Mouse (Mus musculus) adipocyte (in vitro differentiated cells): ENCODE results near the gene Cers6.

ENCODE experiments used
- DNase-seq: peaks from one replicate; pipeline ENCODE4 v3.0.0-alpha.2; 2016; ENCODE audit warnings: low spot score

Cers6 gene

GRCm38 (mm10) chr2:68917524-68917923 is 56.3 kb downstream of the Cers6 start:
- no peak for DNase-seq

GRCm38 (mm10) chr2:68924344-68924743 is 63.1 kb downstream of the Cers6 start:
- DNase-seq, result no peak

- DNase-seq, result no peak
Observed at GRCm38 (mm10) chr2:68925542-68925941, 64.3 kb downstream of the Cers6 start.

- no peak for DNase-seq
Observed at GRCm38 (mm10) chr2:68926913-68927790, 65.9 kb downstream of the Cers6 start.

- DNase-seq, result no peak
Observed at GRCm38 (mm10) chr2:68932240-68932639, 71.0 kb downstream of the Cers6 start.

- DNase-seq, result no peak
Observed at GRCm38 (mm10) chr2:68932656-68933055, 71.4 kb downstream of the Cers6 start.

- no peak for DNase-seq
Observed at GRCm38 (mm10) chr2:68934651-68935050, 73.4 kb downstream of the Cers6 start.

- peak; percentile 91 for DNase-seq
Observed at GRCm38 (mm10) chr2:68935721-68936294, 74.6 kb downstream of the Cers6 start.

GRCm38 (mm10) chr2:68936773-68937172 is 75.5 kb downstream of the Cers6 start:
- DNase-seq, result peak; percentile 59

GRCm38 (mm10) chr2:68937833-68938232 is 76.6 kb downstream of the Cers6 start:
- DNase-seq, result no peak

- DNase-seq, result peak; percentile 87
Observed at GRCm38 (mm10) chr2:68944898-68945297, 83.7 kb downstream of the Cers6 start.

GRCm38 (mm10) chr2:68945976-68946375 is 84.7 kb downstream of the Cers6 start:
- DNase-seq, result no peak

- DNase-seq, result no peak
Observed at GRCm38 (mm10) chr2:68946819-68947218, 85.6 kb downstream of the Cers6 start.

- DNase-seq, result no peak
Observed at GRCm38 (mm10) chr2:68949137-68949536, 87.9 kb downstream of the Cers6 start.

GRCm38 (mm10) chr2:68949728-68950127 is 88.5 kb downstream of the Cers6 start:
- DNase-seq, result peak; percentile 70

- no peak for DNase-seq
Observed at GRCm38 (mm10) chr2:68951706-68952105, 90.5 kb downstream of the Cers6 start.

GRCm38 (mm10) chr2:68953688-68954087 is 92.4 kb downstream of the Cers6 start:
- DNase-seq, result no peak

GRCm38 (mm10) chr2:68955496-68955895 is 94.3 kb downstream of the Cers6 start:
- no peak for DNase-seq

- DNase-seq, result no peak
Observed at GRCm38 (mm10) chr2:68956146-68956545, 94.9 kb downstream of the Cers6 start.

GRCm38 (mm10) chr2:68957831-68958230 is 96.6 kb downstream of the Cers6 start:
- DNase-seq, result no peak

- no peak for DNase-seq
Observed at GRCm38 (mm10) chr2:68959573-68959972, 98.3 kb downstream of the Cers6 start.

GRCm38 (mm10) chr2:68960060-68960459 is 98.8 kb downstream of the Cers6 start:
- DNase-seq, result no peak

GRCm38 (mm10) chr2:68960620-68961019 is 99.4 kb downstream of the Cers6 start:
- DNase-seq, result no peak

GRCm38 (mm10) chr2:68966360-68966759 is 105.1 kb downstream of the Cers6 start:
- DNase-seq, result no peak
